Mouse (Mus musculus): ENCODE measurements around the gene Hmgcll1.

- TF ChIP-seq CTCF (IDR thresholded peaks at IDR 0.05; ENCODE audit: borderline replicate concordance, insufficient read depth, low read depth, low read length), result no peak
- no peak for TF ChIP-seq POLR2A (IDR thresholded peaks at IDR 0.05; ENCODE audit: borderline replicate concordance, insufficient read depth, low read length)
Observed at GRCm38 (mm10) chr9:76172686-76173295, 158.1 kb downstream of the Hmgcll1 start.

All from cerebellum, adult 2 months (tissue).